Mouse (Mus musculus) limb, embryonic 14.5 days (tissue): ENCODE measurements at regions not wholly inside any gene's neighbourhood (a gene's known extent, or its start where the extent isn't known, plus 50 kb on each side); places are given as distances from the start of the nearest gene placed in this dataset.

ENCODE experiments used
- ATAC-seq: fragments of 200-750 bp; cut with Nextera tagmentation; 2 replicates; pipeline ENCODE4 v1.8.0; 2017; ENCODE audit warnings: low read depth, moderate number of reproducible peaks, moderate TSS enrichment; ENCODE audit not compliant: low FRiP score
- DNase-seq: peaks from one replicate; pipeline ENCODE4 v3.0.0-alpha.2; 2015; ENCODE audit warnings: low spot score
- H3K27ac ChIP-seq: fragments of 300-500 bp; sonication (generic); replicated peaks from 2 replicates; pipeline ENCODE4 v1.5.1; 2014; ENCODE audit warnings: low read depth, mild to moderate bottlenecking, low read length, moderate library complexity, mixed read lengths
- H3K27me3 ChIP-seq: fragments of 300-500 bp; sonication (generic); 2 replicates; pipeline ENCODE4 v1.6.1; 2014; ENCODE audit warnings: low read length, mixed read lengths; ENCODE audit not compliant: control insufficient read depth, insufficient read depth
- H3K36me3 ChIP-seq: fragments of 300-500 bp; sonication (generic); 2 replicates; pipeline ENCODE4 v1.6.1; 2014; ENCODE audit warnings: mild to moderate bottlenecking, low read length, moderate library complexity, mixed read lengths; ENCODE audit not compliant: control insufficient read depth, insufficient read depth
- H3K4me1 ChIP-seq: fragments of 300-500 bp; sonication (generic); 2 replicates; pipeline ENCODE4 v1.6.1; 2014; ENCODE audit warnings: antibody characterized with exemption, low read length, mixed read lengths; ENCODE audit not compliant: control insufficient read depth, insufficient read depth
- H3K4me2 ChIP-seq: fragments of 300-500 bp; sonication (generic); replicated peaks from 2 replicates; pipeline ENCODE4 v1.6.1; 2014; ENCODE audit warnings: low read depth, mild to moderate bottlenecking, low read length, moderate library complexity; ENCODE audit not compliant: severe bottlenecking
- H3K4me3 ChIP-seq: fragments of 300-500 bp; sonication (generic); replicated peaks from 2 replicates; pipeline ENCODE4 v1.5.1; 2014; ENCODE audit warnings: low read length
- H3K9ac ChIP-seq: fragments of 300-500 bp; sonication (generic); 2 replicates; pipeline ENCODE4 v1.6.1; 2014; ENCODE audit warnings: mild to moderate bottlenecking, low read depth, low read length, moderate library complexity; ENCODE audit not compliant: severe bottlenecking
- H3K9me3 ChIP-seq: fragments of 300-500 bp; sonication (generic); 2 replicates; pipeline ENCODE4 v1.6.1; 2016; ENCODE audit warnings: low read length; ENCODE audit not compliant: control insufficient read depth
- POLR2A ChIP-seq: fragments of 200-500 bp; IDR thresholded peaks from 2 replicates; pipeline ENCODE4 v1.8.0; 2012; ENCODE audit warnings: inconsistent platforms, mild to moderate bottlenecking, moderate library complexity, borderline replicate concordance; ENCODE audit not compliant: insufficient read depth, insufficient read length; ENCODE audit errors: extremely low read depth
- WGBS: fragments of 180-500 bp; shearing (Covaris S2); extraction: QIAGEN DNeasy Blood & Tissue Kit; methylation state at CpG from one replicate; pipeline ENCODE4 v1.1.7; 2014; 5-methylcytosine and 5-hydroxymethylcytosine counted together

DNA sequence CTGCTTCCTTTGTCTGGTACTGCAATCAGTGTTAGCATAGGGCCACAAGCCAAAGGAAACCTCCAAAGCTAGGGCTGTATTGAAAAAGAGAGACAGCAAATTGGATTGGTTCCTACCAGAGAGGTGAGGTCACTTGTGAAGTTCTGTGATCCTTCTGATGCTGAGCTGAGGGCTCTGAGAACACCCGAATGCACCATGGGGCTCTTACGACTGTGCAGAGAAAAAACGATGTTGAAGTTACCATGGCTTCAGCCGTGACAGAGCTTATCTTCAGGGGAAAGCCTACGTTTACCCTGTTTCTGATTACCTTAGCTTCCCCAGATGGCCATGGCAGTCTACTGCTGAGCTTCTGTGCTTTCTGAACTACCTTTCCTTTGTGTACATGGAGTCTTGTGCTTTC, 53.9 kb upstream of the Fmo9 start:
- Histone ChIP-seq H3K4me2 (no peak overlapping the region), H3K4me1 (no peaks in the 10 kb centered on the region), H3K27me3 (no peaks in the 10 kb centered on the region), H3K27ac (no peak overlapping the region), H3K4me3 (no peak overlapping the region), H3K36me3 (no peaks in the 10 kb centered on the region), H3K9ac (no peak overlapping the region), H3K9me3 (no peaks in the 10 kb centered on the region)
- 56% methylated on average over 5 of the region's 5 CpGs for WGBS
- ATAC-seq, result no peak
- TF ChIP-seq POLR2A, result no peak
- no peak for DNase-seq

DNA sequence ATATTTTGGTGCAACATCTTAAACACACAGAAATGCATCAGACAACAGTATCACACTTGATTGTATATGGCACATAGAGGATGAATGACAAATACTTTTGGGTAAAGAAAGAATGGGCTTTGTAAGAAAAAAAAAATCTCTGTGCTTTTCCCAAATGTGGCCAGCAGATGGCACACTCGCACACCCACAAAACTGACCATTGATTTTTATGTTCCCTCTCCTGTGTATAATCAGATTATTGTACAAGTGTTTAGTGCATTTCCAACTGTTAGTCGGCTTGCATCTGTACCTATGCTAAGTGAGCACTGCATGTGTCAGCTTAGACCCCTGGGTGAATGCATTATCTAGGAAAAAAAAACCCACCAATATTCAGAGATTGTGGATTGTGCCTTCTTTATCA, 56.4 kb upstream of the Fmo9 start:
- Histone ChIP-seq H3K27me3 (no peaks in the 10 kb centered on the region), H3K36me3 (no peaks in the 10 kb centered on the region)
- peak; percentile 10 for DNase-seq

DNA sequence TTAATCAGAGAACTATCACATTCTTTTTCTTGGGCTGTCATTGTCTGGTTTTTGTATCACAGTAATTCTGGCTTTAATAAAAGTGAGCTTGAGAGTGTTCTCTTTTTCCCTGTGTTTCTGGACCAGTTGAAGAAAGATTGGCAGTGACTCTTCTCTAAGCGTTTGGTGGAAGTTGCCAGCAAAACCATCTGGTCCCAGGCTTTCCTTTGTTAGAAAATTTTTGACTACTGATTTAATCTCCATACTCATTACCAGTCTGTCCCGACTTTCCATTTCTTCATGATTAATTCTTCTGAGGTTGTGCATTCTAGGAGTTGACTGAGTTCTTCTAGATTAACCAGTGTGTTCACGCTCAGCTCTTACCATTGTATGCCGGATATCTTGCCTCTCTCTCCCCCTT, 68.6 kb upstream of the Fmo9 start:
- no peak overlapping the region for H3K9ac ChIP-seq
- no peak overlapping the region for H3K4me2 ChIP-seq
- ATAC-seq (no peak), DNase-seq (peak; percentile 5)
- 81% methylated on average over 4 of the region's 4 CpGs for WGBS
- TF ChIP-seq POLR2A, result no peak
- no peaks in the 10 kb centered on the region for H3K36me3 ChIP-seq
- no peak overlapping the region for H3K27ac ChIP-seq
- H3K9me3 ChIP-seq, result no peaks in the 10 kb centered on the region
- no peaks in the 10 kb centered on the region for H3K27me3 ChIP-seq
- H3K4me1 ChIP-seq, result no peaks in the 10 kb centered on the region
- no peak overlapping the region for H3K4me3 ChIP-seq

More for the DNA sequence above, 56.4 kb upstream of the Fmo9 start:
- H3K4me3 ChIP-seq, result no peak overlapping the region
- no peak overlapping the region for H3K9ac ChIP-seq
- no peak overlapping the region for H3K4me2 ChIP-seq
- H3K9me3 ChIP-seq, result no peaks in the 10 kb centered on the region
- no peak for ATAC-seq
- WGBS, result 6% methylated on average over 2 of the region's 2 CpGs
- H3K4me1 ChIP-seq, result no peaks in the 10 kb centered on the region
- no peak overlapping the region for H3K27ac ChIP-seq
- TF ChIP-seq POLR2A, result no peak

DNA sequence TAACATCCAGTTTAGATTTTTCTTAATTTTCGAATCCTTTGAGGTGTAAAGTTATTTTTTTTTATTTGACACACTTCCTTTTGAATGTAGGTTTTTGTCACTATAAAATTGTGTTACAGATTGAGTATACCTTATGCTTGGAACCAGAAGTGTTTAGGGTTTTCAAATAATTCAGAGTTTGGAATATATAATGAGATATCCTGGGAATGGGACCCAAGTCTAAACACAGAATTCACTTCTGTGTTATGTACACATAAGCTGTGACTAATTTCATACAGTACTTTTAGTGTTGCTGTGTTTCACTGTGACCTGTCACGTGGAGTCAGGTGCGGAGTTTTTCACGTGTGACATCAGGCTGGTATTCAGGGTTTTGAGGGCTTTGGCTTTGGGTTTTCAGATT, 69.1 kb upstream of the Fmo9 start:
- H3K4me1 ChIP-seq, result no peaks in the 10 kb centered on the region
- H3K9ac ChIP-seq, result no peak overlapping the region
- H3K9me3 ChIP-seq, result no peaks in the 10 kb centered on the region
- H3K27ac ChIP-seq, result no peak overlapping the region
- H3K4me2 ChIP-seq, result no peak overlapping the region
- ATAC-seq (no peak), DNase-seq (no peak)
- 78% methylated on average over 4 of the region's 4 CpGs for WGBS
- H3K27me3 ChIP-seq, result no peaks in the 10 kb centered on the region
- H3K4me3 ChIP-seq, result no peak overlapping the region
- no peak for TF ChIP-seq POLR2A
- no peaks in the 10 kb centered on the region for H3K36me3 ChIP-seq

DNA sequence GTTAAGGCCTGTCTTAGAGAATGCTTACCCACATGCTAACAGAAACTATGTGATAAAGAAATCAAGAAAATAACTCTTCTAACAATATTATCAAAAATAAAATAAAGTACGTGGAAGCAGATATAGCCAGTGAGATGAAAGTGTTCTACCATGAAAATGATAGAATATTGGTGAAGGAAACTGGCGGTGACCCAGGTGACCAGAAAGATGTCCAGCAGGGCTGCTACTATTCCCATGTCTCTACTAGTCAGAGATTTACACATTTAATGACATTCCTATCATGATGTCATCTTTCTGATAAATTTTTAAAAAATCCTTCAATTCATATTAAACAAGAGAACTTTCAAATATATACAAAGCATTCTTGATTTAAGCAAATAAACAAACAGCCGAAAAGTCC, 69.8 kb upstream of the Fmo9 start:
- 91% methylated on average over 3 of the region's 3 CpGs for WGBS
- Histone ChIP-seq H3K36me3 (no peaks in the 10 kb centered on the region), H3K4me1 (no peaks in the 10 kb centered on the region), H3K9ac (no peak overlapping the region), H3K4me2 (no peak overlapping the region), H3K27me3 (no peaks in the 10 kb centered on the region), H3K9me3 (no peaks in the 10 kb centered on the region), H3K27ac (no peak overlapping the region), H3K4me3 (no peak overlapping the region)
- no peak for ATAC-seq
- no peak for TF ChIP-seq POLR2A
- no peak for DNase-seq
